Mouse (Mus musculus) urinary bladder, postnatal 36 days (tissue): ENCODE measurements around the gene Rasgrf2.
A peak's percentile ranks its signal among the peaks of the same experiment; 100 is the strongest.

Experiments
- DNase-seq, 2 experiments: peaks; one replicate each; pipeline ENCODE4 v3.0.0; 2022; ENCODE audit warnings: low spot score in 2 of 2, mixed read lengths in 1 of 2

Gene Rasgrf2

DNA sequence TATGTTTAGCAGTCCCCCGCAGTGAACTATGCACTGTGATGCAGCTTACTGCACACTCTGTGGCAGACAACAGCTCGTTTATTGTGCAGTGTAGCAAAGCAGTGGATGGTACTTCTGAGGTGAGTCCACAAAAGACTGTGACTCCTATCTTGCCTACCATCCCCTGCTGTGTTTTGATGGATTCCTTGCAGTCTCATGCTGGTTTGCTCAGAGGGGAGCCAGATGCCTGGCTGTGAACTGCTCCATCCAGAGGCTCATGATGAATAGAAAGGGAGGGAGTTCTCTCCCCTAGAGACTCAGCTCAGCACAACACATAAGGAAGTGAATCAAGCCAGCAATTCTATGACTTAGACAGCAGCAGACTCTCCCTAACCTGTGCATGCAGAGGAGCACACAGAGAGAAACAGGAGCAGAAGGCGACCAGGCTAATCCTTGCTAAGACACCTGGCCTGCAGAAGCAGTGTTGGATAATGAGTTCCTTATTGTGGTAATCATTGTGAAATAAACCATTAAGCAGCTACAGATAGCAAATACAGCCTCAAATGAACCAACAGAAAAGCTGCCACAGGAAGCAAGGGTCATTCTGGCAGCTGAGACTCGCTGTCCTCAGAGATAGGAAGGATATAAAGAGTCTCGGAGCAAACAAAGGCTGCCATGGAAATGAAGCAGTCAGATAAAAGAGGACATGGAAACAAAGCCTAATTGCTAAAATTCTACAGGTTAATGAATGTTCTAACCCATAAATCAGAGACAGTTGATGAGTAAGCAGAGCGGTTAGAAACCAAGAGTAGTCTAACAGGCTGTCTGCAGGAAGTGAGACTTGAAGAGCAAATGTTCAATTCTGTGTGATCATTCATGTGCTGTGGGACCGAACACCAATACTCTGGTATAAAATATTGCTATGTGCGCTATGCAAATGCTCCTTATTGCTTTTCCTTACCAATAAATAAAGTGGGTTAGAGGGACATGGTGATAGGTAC is 89.6 kb downstream of the Rasgrf2 start:
- DNase-seq: no peak

DNA sequence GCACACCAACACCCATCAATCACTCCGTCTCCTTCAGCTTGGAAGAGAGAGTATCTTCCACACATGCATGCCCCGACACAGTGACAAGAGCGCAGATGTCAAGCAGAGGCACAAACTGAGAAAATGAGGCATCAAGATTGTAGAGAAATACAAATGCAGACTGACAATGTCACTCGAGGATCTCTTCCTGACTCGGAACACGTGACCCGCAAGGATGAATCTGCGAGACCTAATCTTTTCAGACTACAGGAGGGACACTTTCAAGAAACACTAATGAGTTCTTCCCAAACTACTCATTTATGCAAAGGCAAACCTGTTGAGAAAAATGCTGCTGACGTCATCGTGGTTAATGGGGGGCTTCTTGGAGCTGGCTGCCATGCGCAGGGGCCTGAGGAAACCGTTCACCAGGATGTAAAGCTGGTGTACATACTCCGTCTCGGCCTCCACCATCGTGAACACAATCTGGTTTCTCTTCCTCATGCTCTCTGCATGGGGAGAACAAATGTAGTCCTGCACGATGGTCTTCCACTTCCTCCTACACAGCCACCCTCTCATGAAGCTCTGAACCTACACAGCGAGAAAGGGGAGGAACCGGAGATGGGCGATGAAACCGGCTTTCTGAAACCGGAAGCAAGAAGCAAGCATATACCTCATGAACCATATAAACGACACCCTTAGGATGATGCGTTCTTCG is 100.9 kb downstream of the Rasgrf2 start:
- DNase-seq: no peak

DNA sequence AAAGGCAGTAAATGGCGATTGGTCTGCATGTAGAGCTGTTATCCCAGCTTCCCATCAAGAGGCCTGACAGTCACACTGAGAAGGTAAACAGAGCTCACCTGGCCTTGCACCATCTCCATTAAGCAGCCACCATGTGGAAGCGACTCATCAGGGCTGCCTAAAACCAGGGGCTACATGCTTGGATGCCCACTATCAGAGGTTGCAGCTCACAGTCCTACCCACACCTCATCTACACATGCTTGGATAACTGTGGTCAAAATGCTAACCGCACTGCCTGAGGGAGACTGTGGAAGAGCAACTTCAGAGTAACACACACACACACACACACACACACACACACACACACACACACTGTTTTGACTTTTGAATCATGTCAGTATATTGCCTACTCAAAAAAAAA is 101.8 kb downstream of the Rasgrf2 start:
- no peak for DNase-seq

- no peak for DNase-seq
These were observed 103.5 kb downstream of the Rasgrf2 start for GRCm38 (mm10) chr13:92027951-92028350.

DNA sequence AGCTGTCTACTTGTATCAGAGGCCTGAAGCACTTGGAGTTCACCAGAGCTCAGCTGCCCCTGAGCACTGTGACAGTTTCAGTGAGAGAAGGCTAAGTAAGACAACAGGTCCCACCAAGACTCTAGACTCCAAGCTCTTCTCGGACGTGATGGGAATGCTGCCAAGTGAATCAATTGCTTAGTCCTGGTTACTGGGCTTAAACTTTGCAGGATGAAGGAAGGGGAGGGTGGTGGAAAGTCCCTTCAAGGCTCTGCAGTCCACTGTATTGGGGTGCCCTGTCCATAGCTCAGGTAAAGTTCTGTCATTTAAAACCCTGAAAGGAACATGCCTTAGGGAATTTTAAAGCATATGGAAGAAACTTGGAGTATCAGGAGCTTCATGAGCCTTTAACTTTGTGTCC is 104.8 kb downstream of the Rasgrf2 start:
- DNase-seq: no peak

- no peak for DNase-seq
These were observed 106.3 kb downstream of the Rasgrf2 start for GRCm38 (mm10) chr13:92025124-92025523.

DNA sequence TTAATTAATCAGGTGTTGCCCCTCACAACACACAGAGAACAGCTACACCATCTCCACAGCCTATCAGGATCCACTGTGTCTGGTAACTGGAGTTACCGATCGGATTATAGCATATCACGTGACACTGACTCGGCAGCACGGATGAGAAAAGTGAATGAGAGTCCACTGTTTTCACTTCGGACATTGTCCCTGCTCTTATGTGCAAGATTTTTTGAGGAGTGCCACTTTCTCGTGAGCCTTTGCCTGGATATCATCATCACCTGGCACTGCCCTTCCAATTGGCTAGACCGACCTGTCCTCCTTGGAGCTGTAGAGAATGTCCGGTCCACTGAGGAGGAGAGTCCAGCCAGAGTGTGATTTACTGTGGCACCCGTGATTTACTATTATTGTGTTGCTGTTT is 109.3 kb downstream of the Rasgrf2 start:
- DNase-seq: no peak

- no peak for DNase-seq
These were observed 134.5 kb downstream of the Rasgrf2 start for GRCm38 (mm10) chr13:91996929-91997328.

DNA sequence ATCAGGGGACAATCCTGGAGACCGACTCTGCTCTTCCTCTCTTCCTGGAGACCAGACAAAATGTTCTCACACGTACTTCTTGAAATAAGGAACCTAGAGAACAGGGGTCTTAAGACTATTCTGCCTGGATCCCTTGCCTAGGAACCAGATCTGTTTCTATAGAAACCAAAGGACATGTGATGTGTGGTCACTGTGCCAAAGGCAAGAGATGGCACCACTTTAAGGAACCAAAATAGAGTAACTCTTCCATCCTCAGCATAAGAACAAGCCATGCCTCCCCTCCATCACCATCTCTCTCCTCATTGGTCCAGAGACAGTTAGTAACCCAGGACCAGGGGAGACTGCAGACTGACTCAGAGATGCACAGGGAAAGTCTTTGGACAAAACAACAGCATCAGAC is 140.0 kb downstream of the Rasgrf2 start:
- DNase-seq: no peak

DNA sequence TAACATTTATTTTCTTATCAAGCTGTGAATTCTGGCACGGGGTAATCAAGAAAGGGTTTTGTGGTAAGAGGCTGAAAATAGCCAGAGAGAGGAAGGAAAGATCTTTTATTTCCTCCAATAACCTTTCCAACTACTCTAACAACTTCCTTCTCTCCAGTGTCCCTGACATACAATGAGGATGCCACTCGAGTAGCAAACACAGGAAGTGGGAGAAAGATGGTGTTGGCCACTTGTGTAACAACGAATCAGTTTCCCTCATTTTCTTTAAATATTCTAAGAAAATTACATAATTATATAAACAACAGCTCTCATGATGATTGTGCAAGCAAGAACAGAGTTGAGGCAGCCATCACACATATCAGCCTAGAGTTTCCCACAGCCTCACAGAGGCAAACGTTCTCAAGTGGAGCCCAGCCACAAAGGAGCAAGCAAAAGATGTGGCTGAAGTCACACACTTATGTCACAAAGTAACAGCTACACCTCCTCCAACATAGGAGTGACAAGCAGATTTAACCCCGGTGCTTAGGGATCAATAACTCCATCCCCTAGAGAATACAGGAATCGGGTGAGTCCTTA is 140.7 kb downstream of the Rasgrf2 start:
- DNase-seq: no peak

- no peak for DNase-seq
These were observed 143.1 kb downstream of the Rasgrf2 start for GRCm38 (mm10) chr13:91988378-91988777.

DNA sequence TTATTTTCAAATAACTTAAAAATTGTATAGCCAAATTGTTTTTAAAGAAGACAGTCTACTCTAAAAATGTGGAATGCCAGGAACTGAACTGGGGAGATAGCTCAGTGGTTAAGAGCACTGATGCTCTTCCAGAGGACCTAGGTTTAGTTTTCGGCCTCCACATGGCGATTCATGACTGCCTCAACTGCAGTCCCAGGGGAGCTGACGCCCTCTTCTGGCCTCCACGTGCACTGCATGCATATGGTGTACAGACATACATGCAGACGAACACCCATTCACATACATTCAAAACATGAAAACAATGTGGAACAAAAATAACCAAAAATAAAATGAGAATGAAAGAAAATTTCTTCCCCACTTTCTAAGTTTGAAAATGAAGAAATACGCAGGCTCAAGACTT is 144.5 kb downstream of the Rasgrf2 start:
- DNase-seq: no peak

DNA sequence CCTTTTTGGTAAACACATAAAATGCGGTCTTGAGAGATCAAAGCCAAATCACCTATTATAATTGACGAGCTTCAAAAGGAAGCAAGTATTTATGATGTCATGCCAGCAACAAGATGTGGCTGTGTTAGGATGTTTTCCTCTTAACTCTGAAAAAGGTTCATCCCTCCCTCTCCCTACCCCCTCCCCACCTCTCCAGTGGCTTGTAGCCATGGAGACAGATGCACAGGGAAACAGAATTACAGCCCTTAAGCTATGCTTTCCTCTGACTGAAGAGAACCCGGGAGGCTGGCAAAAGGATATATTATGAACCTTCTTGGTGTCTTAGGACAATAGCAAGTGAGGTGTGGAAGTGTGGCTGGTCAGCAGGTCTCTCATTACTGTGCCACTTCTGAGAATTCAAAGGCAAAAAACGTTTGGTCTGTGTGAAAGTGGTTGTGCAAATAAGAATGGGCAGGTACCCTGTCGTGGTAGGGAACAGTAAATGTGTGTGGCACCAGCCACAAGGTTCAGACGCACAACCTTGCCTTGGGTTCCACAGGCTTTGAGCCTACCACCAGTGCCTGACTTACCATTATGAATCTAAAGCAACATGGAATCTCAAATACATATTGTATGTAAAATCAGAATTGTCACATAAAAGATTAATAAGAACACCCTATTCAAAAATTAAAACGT is 145.4 kb downstream of the Rasgrf2 start:
- DNase-seq: no peak

DNA sequence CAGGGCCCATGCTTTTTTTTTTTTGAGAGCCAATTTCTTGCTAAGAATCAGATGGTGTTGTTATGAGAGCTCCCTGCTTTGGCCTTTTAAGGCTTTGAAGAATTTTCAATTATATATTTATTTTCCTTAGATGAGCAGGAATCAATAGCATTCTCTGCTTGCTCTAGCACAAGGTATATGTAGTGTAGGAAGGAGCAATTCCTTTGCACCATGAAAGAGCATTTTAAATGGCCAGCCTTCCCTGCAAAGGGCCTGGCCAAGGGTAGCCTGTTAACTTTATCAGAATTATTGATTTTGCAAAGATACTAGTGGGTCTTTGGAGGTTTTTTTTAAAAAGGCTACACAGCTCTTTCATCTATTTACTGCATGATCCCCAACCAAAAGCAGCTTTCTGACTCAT is 146.4 kb downstream of the Rasgrf2 start:
- no peak for DNase-seq

GRCm38 (mm10) chr13:91982080-91982479 is 149.4 kb downstream of the Rasgrf2 start:
- DNase-seq: no peak

GRCm38 (mm10) chr13:91981414-91981813 is 150.0 kb downstream of the Rasgrf2 start:
- no peak for DNase-seq

DNA sequence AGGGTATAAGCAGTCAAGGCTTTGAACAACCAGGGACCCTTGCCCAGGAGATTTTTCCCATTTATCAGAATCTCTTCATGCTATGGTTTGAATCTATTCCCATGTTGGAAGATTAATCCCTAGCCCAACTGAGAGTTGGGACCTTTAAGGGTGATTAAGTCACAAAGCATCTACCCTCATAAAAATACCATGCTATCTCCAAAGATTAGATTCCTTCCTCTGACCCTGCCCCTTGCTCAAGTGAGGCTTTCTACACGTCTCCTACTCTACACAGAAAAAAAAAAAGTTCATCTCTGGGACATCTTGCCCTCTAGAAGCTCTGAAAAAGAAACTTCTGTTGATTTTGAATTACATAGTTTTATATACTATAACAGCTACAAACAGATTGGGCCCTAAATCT is 154.5 kb downstream of the Rasgrf2 start:
- DNase-seq: no peak

- no peak for DNase-seq
These were observed 154.9 kb downstream of the Rasgrf2 start for GRCm38 (mm10) chr13:91976541-91976940.

GRCm38 (mm10) chr13:91974154-91974553 is 157.3 kb downstream of the Rasgrf2 start:
- DNase-seq: no peak

- DNase-seq: peak in 1 of 2 experiments; percentile 5
These were observed 160.2 kb downstream of the Rasgrf2 start for GRCm38 (mm10) chr13:91971246-91971645.

- DNase-seq: no peak
These were observed 175.0 kb downstream of the Rasgrf2 start for GRCm38 (mm10) chr13:91956474-91956873.

DNA sequence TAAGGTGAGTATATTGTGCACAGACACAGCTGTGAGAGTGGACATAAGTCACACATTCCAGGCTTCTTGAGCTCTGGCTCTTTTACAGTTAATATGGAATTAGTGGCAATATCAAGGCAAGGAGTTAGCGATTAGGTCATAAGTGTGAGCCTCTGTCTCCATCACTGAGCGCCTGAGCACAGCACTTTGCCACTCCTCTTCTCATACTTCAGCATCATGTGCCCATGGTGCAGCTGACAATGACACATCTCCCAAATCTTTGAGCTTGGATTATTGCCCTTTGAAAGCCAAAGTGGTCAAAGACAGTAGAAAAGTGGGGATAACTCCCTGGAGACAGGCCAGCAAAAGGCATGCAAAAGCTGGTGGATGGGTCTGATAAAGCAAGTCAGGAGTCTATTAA is 175.8 kb downstream of the Rasgrf2 start:
- no peak for DNase-seq
